Mouse (Mus musculus): ENCODE measurements around the gene Rdh13.
"Not testable (repeated sequence)": the region's sequence is repeated elsewhere in the genome, so short reads cannot be mapped to it uniquely, and the experiment has no call there.

Gene Rdh13

DNA sequence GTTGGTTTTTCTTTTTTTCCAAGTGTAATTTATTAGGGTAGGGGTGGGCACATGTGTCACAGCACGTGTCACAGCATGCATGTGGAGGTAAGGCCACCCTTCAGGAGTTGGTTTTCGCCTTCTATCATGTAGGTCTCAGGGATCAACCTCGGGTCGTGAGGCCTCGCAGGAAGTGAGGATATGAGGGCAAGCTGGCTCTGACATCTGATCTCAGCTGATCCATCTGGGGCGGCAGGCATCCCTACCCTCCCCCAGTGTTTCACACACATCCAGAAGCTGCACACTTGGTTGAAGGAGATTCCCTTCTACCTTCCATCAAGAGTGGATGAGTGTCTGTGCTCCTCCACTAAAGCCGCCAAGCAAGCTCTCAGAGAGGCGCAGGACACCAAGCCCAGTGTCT is 13.4 kb downstream of the Rdh13 start:
- no peak for DNase-seq (ENCODE audit: low read depth, low spot score)

DNA sequence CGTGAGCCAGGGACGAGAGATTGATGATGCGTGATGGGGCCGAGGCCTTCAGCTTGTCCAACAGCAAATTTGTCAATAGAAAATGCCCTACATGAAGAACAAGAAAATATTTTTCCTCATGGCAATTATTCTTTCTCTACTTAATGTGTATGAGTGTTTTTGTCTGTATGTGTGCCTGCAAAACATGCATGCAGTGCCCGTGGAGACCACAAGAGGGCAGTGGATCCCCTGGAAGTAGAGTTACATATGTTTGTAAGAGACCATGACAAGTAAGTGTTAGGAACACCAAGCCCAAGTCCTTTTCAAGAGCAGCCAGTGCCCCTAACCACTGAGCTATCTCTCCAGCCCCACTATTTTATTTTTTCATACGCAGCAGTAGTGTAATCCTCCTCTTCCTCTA is 13.9 kb downstream of the Rdh13 start:
- DNase-seq (ENCODE audit: low read depth, low spot score) = peak; percentile 52

DNA sequence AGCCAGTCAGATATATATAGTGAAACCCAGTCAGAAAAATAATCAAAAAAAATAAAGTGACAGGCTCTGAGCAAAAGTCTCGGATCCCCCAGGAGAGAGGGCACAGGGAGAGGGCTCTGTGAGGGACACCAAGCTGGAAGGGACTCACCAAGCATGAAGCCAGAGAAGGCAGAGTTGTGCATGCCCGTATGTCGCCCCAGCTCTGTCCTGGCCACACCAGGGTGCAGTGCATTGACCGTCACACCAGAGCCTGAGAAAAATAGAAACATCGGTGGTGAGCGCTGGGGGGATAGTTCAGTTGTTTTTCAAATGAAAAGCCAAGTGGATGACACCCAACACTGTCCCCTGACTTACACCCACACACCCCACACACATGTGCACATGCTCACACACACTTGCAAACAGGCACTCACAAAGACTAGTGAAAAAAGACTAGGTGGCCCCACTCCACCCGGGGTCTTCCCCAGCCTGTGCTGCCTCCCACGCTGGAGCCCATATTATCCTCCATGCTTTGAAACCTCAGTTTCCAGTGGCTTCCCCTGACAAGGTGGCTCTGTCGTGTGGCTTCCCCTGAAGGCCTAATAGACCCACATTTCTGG is 15.1 kb downstream of the Rdh13 start:
- no peak for DNase-seq (ENCODE audit: low read depth, low spot score)

DNA sequence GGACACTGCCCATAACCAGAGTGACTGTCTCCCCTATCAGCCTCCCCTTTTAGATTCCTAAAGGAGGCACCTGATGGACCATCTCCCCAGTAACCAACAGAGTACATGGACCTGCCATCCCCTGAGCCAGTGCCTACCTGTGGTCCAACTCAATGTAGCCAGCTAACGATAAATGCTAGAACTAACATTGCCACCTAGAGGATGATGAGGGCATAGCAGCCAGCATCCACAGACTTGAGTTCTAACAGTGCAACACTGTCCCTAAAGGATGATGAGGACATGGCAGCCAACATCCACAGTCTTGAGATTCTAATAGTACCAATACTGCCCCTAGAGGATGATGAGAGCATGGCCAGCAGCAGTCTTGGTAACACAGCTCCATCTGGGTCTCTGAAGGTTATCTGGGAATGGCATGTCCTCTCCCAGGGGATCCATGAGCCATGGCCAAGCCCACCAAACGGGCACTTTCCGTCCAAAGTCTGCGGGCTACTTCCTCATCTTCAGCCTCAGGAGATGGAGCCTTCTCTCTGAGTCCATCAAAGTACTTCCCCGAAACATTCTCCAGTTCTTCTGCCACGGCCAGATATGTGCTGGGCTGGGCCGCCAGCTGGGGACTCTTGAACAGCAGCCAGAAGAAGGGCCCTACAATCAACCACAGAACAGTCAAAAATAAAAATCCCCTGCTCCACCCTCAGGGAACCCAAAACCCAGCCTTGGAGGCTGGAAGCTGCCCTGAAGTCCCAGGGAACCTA is 18.1 kb downstream of the Rdh13 start:
- DNase-seq (ENCODE audit: low read depth, low spot score) = peak; percentile 94

DNA sequence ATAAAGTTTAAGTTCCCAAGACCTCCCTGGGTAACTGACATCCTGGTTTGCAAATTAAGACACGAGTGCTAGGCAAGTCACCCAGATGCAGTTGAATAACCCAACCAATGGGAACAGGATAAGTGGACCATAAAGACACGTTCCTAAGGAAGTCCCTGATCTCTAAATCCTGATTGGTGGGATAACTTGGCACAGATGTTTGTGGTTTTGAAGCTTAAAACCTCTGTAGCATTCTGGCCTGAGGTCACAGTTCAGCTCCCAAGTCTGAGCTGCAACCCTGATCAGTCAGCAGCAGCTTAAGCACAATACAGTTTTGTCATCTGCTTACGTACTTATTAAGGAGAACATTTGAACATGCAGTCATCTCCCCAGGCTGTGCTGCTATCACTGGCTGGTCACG is 25.2 kb downstream of the Rdh13 start:
- no peak for DNase-seq (ENCODE audit: low read depth, low spot score)

DNA sequence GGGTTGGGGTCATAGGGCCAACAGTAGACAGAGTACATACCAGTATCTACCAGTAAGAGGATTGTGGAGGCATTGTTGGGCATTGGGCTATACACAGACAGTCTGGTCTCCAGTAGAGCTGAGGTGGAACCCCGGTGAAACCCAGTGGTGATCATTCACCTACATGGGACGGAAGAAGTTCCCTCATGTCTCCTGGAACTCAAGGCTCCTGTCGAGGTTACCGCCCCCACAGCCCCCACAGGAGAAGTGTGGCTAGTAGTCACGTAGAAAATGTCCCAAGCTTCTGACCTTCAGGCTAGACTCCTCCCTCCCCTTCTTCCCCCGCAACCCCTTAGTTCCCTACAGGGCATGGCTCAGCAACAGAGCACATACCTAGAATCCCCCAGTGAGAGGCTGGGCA is 25.8 kb downstream of the Rdh13 start:
- no peak for DNase-seq (ENCODE audit: low read depth, low spot score)

DNA sequence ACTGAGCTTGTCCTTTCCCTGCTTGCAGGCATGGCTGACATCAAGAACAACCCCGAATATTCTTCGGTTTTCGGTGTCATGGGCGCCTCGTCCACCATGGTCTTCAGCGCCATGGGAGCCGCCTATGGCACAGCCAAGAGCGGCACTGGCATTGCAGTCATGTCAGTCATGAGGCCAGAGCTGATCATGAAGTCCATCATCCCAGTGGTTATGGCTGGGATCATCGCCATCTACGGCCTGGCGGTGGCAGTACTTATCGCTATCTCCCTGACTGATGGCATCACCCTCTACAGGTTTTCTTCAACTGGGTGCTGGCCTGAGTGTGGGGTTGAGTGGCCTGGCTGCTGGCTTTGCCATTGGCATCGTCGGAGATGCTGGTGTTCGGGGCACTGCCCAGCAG is 33.0 kb downstream of the Rdh13 start:
- DNase-seq (ENCODE audit: low read depth, low spot score) = not testable (repeated sequence)

DNA sequence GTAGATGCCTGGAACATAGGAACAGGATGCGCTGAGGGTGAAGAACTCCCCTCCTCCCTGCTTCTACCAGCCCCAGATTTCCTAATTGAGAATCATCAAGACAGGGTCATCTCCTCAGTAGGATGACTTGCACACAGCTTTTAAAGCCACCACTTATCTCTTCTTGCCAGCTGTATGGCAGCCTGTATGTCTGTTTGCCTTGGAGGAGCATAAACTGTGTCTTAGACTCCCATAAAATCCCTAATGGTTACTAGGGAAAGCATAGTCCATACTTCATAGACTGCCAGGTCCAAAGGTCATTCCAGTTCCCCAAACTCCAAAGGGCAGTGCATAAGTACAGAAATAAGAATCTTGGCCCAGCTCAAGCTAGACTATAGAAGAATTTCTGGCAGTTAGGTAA is 47.7 kb downstream of the Rdh13 start, which contains the start of gene Gp6:
Gene Gp6, minus strand, starts transcription at position 15 of the 400 bp plus-strand sequence.
- no peak for DNase-seq (ENCODE audit: low read depth, low spot score)

Data from retina, postnatal 7 days (tissue).